In the genomic region with DNA sequence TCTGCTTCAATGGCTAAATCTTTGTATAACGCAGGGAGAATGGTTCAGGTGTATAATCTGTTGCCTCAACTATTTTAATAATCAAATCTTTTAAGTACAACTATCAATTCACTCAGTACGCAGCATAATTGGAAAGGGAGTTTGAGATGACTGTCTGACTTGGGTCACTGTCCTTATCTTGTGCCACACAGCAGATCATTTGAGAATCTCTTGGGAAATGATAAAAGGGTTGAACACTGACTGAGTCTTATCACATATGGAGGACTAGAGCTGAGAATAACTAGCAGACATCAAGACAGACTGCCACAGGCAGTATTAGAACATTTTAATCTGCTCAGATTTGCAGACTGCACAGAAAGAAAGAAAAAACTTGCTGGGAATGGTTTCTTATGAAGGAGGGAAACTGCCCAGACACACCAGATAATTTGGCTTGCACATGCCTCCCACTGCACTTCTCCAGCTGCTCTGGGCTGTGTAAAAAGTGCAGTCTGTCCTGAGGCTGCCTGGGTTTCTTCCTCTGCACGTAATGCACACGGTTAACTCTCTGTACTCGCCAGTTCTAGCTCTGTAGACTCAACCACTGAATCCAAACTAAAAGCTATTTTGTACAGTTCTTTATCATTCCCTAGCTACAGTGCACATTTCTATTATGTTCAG, we compare ENCODE assay signal across 21 mouse cellular contexts. TPM values are rescaled to one million over a fixed set of nuclear protein-coding genes. Genes with fewer than 3 reads are reported as not detected.
DNase-seq lines count a peak whose midpoint lies in the region; ATAC-seq and TF ChIP-seq lines count a peak whose summit lies in the region.
"Had no signal": no experiment of that assay in that cellular context is flagged by ENCODE, and none has a peak within 500 bp of the region (broad histone marks: within the 10 kb centered on the region; RNA-seq: fewer than 3 reads in every experiment).

No protein-coding gene starts in this region.

- 0 out of 2 replicates have a peak, but pooled peaks cover 3% of the 10 kb centered on the region for H3K4me1 ChIP-seq in G1E (ENCODE audit: insufficient read depth, low read depth, low read length)
- H3K4me1 ChIP-seq: embryonic facial prominence, embryonic 10.5 days; forebrain, embryonic 12.5 days; heart, embryonic 10.5 days; limb, embryonic 12.5 days; liver, embryonic 15.5 days; midbrain, embryonic 15.5 days had no signal

- H3K4me3 ChIP-seq in G1E (ENCODE audit: low read depth, low read length) = no peak overlapping the region
- H3K4me3 ChIP-seq: embryonic facial prominence, embryonic 10.5 days; forebrain, embryonic 12.5 days; heart, embryonic 10.5 days; limb, embryonic 12.5 days; liver, embryonic 15.5 days; megakaryocyte, embryonic 14.5 days; midbrain, embryonic 15.5 days; neural tube, embryonic 15.5 days had no signal

- H3K36me3 ChIP-seq in G1E (replicated peaks) = peaks cover 55% of the 10 kb centered on the region
- H3K36me3 ChIP-seq: forebrain, embryonic 12.5 days; heart, embryonic 10.5 days; liver, embryonic 15.5 days; midbrain, embryonic 15.5 days; neural tube, embryonic 15.5 days had no signal

- no peaks in the 10 kb centered on the region for H3K9me3 ChIP-seq in G1E (replicated peaks)
- H3K9me3 ChIP-seq: embryonic facial prominence, embryonic 10.5 days; forebrain, embryonic 12.5 days; heart, embryonic 10.5 days; limb, embryonic 12.5 days; liver, embryonic 15.5 days; megakaryocyte, embryonic 14.5 days; midbrain, embryonic 15.5 days; neural tube, embryonic 15.5 days had no signal

- H3K27me3 ChIP-seq in G1E (ENCODE audit: insufficient read depth, low read length) = no peaks in the 10 kb centered on the region
- H3K27me3 ChIP-seq: forebrain, embryonic 12.5 days; limb, embryonic 12.5 days; liver, embryonic 15.5 days; megakaryocyte, embryonic 14.5 days; midbrain, embryonic 15.5 days; neural tube, embryonic 15.5 days had no signal

- peak; percentile 70 for DNase-seq in heart, adult 11 months
- DNase-seq in heart, postnatal 25 days (ENCODE audit: low spot score) = no peak
- peak; percentile 23 to 30 for DNase-seq in left cerebral cortex, postnatal 14 days (ENCODE audit: low spot score in 2 of 2)
- no peak for DNase-seq in left cerebral cortex, adult 8-10 months (ENCODE audit: low spot score in 2 of 2)
- DNase-seq in G1E (ENCODE audit: low spot score) = no peak
- DNase-seq: cerebellum, adult 9-10 months; gastrocnemius, postnatal 36 days; heart, postnatal 14 days; kidney, postnatal 4 days; lung, postnatal 10 days; thymus, postnatal 25 days had no signal

- ATAC-seq in G1E (ENCODE audit: extremely low read depth, insufficient number of reproducible peaks, low FRiP score, poor library complexity, severe bottlenecking) = peak; percentile 42
- ATAC-seq in megakaryocyte-erythroid progenitor cell, adult 5-6 weeks (replicated peaks; ENCODE audit: low FRiP score, low TSS enrichment, poor library complexity, severe bottlenecking) = 0 out of 2 replicates have a peak, but pooled peaks have one; percentile 26
- no peak for ATAC-seq in erythroid progenitor cell, adult 5-6 weeks (replicated peaks; ENCODE audit: low FRiP score, poor library complexity, severe bottlenecking)
- ATAC-seq: midbrain, embryonic 15.5 days had no signal

- TF ChIP-seq CTCF in G1E (IDR thresholded peaks at IDR 0.05; ENCODE audit: low read depth, low read length) = no peak

- intact Hi-C loops in heart, postnatal 25 days (cut with DNase I) = no loop called here
- intact Hi-C loops in left cerebral cortex, postnatal 14 days (cut with DNase I) = no loop called here

RNA-seq across cellular contexts. Expression of a gene that starts 29.8 kb away (rescaled TPM):
- 100 to 1,000 TPM; 247 to 305 TPM for total RNA-seq in heart, postnatal 25 days (2021)
- total RNA-seq in left cerebral cortex, postnatal 14 days (2021) = 100 to 1,000 TPM; 204 to 211 TPM
- 100 to 1,000 TPM; 184 to 310 (median 253) TPM for total RNA-seq in left cerebral cortex, adult 8-10 months (2022)
- total RNA-seq in G1E (2014; fragmentation: Nextera tagmentation) (62.6 and 81.3 TPM in 2 replicates), G1E (2017) (402 and 406 TPM in 2 replicates)
- polyA plus RNA-seq in G1E (2012) = 33.9 and 53.3 TPM in 2 replicates
- 403 and 406 TPM in 2 replicates for total RNA-seq in megakaryocyte-erythroid progenitor cell, adult 5-6 weeks (2014; fragmentation: Nextera tagmentation)
- 963 and 1,109 TPM in 2 replicates for total RNA-seq in megakaryocyte-erythroid progenitor cell, adult 5-6 weeks (2017)
- 168 and 202 TPM in 2 replicates for total RNA-seq in erythroid progenitor cell, adult 5-6 weeks (2015; ENCODE audit: low replicate concordance)
- 155 and 186 TPM in 2 replicates for total RNA-seq in erythroid progenitor cell, adult 5-6 weeks (2017; ENCODE audit: low replicate concordance)

RNA-seq across cellular contexts. Expression of a gene that starts 31.6 kb away (rescaled TPM):
- total RNA-seq in heart, postnatal 25 days (2021) = under 1 TPM; 0.68 to 0.70 TPM
- total RNA-seq in left cerebral cortex, postnatal 14 days (2021) = under 1 TPM; 0.42 to 0.70 TPM
- total RNA-seq in left cerebral cortex, adult 8-10 months (2022) = under 1 TPM; 0.23 to 0.63 (median 0.47) TPM
- total RNA-seq in G1E (2014; fragmentation: Nextera tagmentation) (0.30 TPM in 1 of 2 replicates, not detected in the other), G1E (2017) (0.35 and 0.44 TPM in 2 replicates)
- 0.02 and 0.04 TPM in 2 replicates for polyA plus RNA-seq in G1E (2012)
- 14.8 and 19.7 TPM in 2 replicates for total RNA-seq in megakaryocyte-erythroid progenitor cell, adult 5-6 weeks (2014; fragmentation: Nextera tagmentation)
- total RNA-seq in megakaryocyte-erythroid progenitor cell, adult 5-6 weeks (2017) = 11.3 and 26.0 TPM in 2 replicates
- total RNA-seq in erythroid progenitor cell, adult 5-6 weeks (2015; ENCODE audit: low replicate concordance) = 2.1 and 2.9 TPM in 2 replicates
- 0.23 and 1.0 TPM in 2 replicates for total RNA-seq in erythroid progenitor cell, adult 5-6 weeks (2017; ENCODE audit: low replicate concordance)

RNA-seq across cellular contexts. Expression of a gene that starts 53.3 kb away (rescaled TPM):
- total RNA-seq in heart, postnatal 25 days (2021) = 10 to 100 TPM; 23.0 to 25.1 TPM
- total RNA-seq in left cerebral cortex, postnatal 14 days (2021) = 10 to 100 TPM; 60.8 to 61.8 TPM
- 10 to 100 TPM; 54.3 to 58.5 (median 56.5) TPM for total RNA-seq in left cerebral cortex, adult 8-10 months (2022)
- total RNA-seq in G1E (2014; fragmentation: Nextera tagmentation) (81.6 and 85.5 TPM in 2 replicates), G1E (2017) (35.1 and 40.0 TPM in 2 replicates)
- polyA plus RNA-seq in G1E (2012) = 15.1 and 17.4 TPM in 2 replicates
- 31.9 and 35.1 TPM in 2 replicates for total RNA-seq in megakaryocyte-erythroid progenitor cell, adult 5-6 weeks (2014; fragmentation: Nextera tagmentation)
- 35.5 and 41.3 TPM in 2 replicates for total RNA-seq in megakaryocyte-erythroid progenitor cell, adult 5-6 weeks (2017)
- 41.8 and 55.3 TPM in 2 replicates for total RNA-seq in erythroid progenitor cell, adult 5-6 weeks (2015; ENCODE audit: low replicate concordance)
- total RNA-seq in erythroid progenitor cell, adult 5-6 weeks (2017; ENCODE audit: low replicate concordance) = 51.1 and 56.0 TPM in 2 replicates

Comparison
In these comparisons a context has a peak if more than half of its experiments do, and no peak if none do; other contexts are left out.
1. DNase-seq: peak in heart, adult 11 months (single experiment) and left cerebral cortex, postnatal 14 days (2 of 2); none in heart, postnatal 25 days (single experiment), left cerebral cortex, adult 8-10 months (0 of 2) and G1E (single experiment).